Mouse (Mus musculus) C2C12 (cell line): ENCODE results near the gene Tgfb1i1. TPM values are rescaled to one million over a fixed set of nuclear protein-coding genes. Genes with fewer than 3 reads are reported as not detected.
A peak's percentile ranks its signal among the peaks of the same experiment; 100 is the strongest.

Experiments
- H3K27me3 ChIP-seq: one replicate; pipeline ENCODE4 v1.6.1; 2011; ENCODE audit not compliant: control insufficient read depth, insufficient read depth, insufficient read length
- H3K36me3 ChIP-seq: one replicate; pipeline ENCODE4 v1.6.1; 2011; ENCODE audit not compliant: control insufficient read depth, insufficient read depth
- H3K4me3 ChIP-seq: one replicate; pipeline ENCODE4 v1.5.1; 2011; ENCODE audit warnings: mild to moderate bottlenecking, control low read depth; ENCODE audit not compliant: poor library complexity, insufficient read depth, severe bottlenecking
- H3K79me2 ChIP-seq: one replicate; pipeline ENCODE4 v1.6.1; 2011; ENCODE audit not compliant: control insufficient read depth, insufficient read depth
- H3K79me3 ChIP-seq: one replicate; pipeline ENCODE4 v1.6.1; 2011; ENCODE audit warnings: low read depth, control low read depth
- H3ac ChIP-seq: one replicate; pipeline ENCODE3; 2011; ENCODE audit warnings: low read depth; ENCODE audit not compliant: control insufficient read depth, insufficient read length
- CEBPB ChIP-seq: IDR thresholded peaks from one replicate; pipeline ENCODE4 v1.6.1; 2011; ENCODE audit warnings: low read depth, mild to moderate bottlenecking, control low read depth, moderate library complexity
- CTCF ChIP-seq: IDR thresholded peaks from one replicate; pipeline ENCODE4 v1.5.1; 2011; ENCODE audit not compliant: control insufficient read depth, insufficient read depth, insufficient read length
- FOSL1 ChIP-seq: IDR thresholded peaks from one replicate; pipeline ENCODE4 v1.8.0; 2011; ENCODE audit warnings: mild to moderate bottlenecking, low read length; ENCODE audit not compliant: poor library complexity, insufficient read depth, severe bottlenecking
- MAX ChIP-seq: IDR thresholded peaks from one replicate; pipeline ENCODE4 v1.6.1; 2011; ENCODE audit warnings: mild to moderate bottlenecking, control low read depth
- MYOD1 ChIP-seq: IDR thresholded peaks from one replicate; pipeline ENCODE4 v1.6.1; 2011; ENCODE audit warnings: low read depth; ENCODE audit not compliant: control insufficient read depth, insufficient read length
- MYOG ChIP-seq: IDR thresholded peaks from one replicate; pipeline ENCODE4 v1.6.1; 2011; ENCODE audit not compliant: control insufficient read depth, insufficient read length; ENCODE audit errors: extremely low read depth
- USF1 ChIP-seq: IDR thresholded peaks from one replicate; pipeline ENCODE4 v1.6.1; 2011; ENCODE audit warnings: low read depth, mild to moderate bottlenecking, control low read depth, moderate library complexity
- polyA plus RNA-seq: library from polyadenylated mRNA; unstranded; fragments of >200 nt; fragmentation: generic; extraction: Trizol; gene quantifications from one replicate; pipeline ENCODE4 v1.2.1, GENCODE M21; 2012; ENCODE audit warnings: missing spikeins

Gene Tgfb1i1
- polyA plus RNA-seq, 1 experiment: 110 TPM

- Histone ChIP-seq H3ac (peak within 1 kb of the TSS; percentile 93), H3K27me3 (no peaks in the 10 kb centered on the region), H3K79me2 (peaks cover 5% of the 10 kb centered on the region), H3K4me3 (peak within 1 kb of the TSS; percentile 44), H3K36me3 (no peaks in the 10 kb centered on the region), H3K79me3 (peaks cover 3% of the 10 kb centered on the region)
- no peak for TF ChIP-seq CEBPB
- peak; percentile 19 for TF ChIP-seq MAX
- TF ChIP-seq MYOD1: no peak
- no peak for TF ChIP-seq USF1
These were observed 51.2 kb downstream of the Tgfb1i1 start, which contains the start of gene BC017158 for GRCm38 (mm10) chr7:128297617-128298480. Gene BC017158, minus strand, starts transcription at chr7:128298170.

DNA sequence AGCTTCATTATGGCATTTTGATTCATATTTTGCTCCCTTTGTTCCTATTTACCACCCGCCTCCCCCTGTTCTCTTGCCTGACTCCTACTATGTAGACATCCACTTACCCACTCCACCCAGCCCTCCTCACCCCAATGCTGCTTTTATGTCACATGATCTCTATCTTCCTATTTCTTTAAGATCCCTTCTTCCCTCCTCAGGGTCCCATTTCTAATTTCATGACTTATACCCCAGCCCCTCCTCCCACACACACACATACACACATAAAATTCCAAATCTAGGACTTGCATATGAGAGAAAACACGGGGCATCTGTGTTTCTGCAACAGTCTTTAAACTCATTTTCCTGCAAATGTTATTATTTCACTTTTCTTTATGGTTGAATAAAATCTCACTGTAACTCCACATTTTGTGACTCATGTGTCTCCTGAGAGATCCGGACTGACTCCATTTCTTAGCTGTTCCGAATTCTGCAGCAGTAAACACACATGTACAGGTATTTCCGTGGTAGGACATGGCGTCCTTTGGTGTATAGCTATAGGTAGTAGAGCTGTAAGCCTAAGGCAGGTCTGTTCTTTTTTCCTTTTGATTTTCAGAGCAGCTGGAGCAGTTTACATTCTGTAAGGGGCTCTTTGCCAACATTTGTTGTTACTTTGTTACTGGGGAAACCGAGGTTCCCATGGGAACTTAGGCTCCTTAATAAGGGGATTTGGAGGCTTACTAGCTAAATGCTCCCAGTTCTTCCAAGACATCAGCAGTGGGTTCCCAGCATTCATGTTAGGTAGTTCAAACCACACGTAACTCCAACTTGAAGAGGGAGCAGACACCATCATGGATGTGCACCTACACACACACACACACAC lies 52.1 kb downstream of the Tgfb1i1 start:
- no peaks in the 10 kb centered on the region for H3K27me3 ChIP-seq
- H3K79me3 ChIP-seq: peaks cover 3% of the 10 kb centered on the region
- TF ChIP-seq FOSL1 (no peak), USF1 (no peak), MYOD1 (no peak)
- H3K79me2 ChIP-seq: peaks cover 5% of the 10 kb centered on the region
- H3K36me3 ChIP-seq: no peaks in the 10 kb centered on the region
- no peak overlapping the region for H3ac ChIP-seq
- peak overlapping the region; percentile 44 for H3K4me3 ChIP-seq

GRCm38 (mm10) chr7:128300952-128301351 lies 54.3 kb downstream of the Tgfb1i1 start:
- Histone ChIP-seq H3K79me3 (peaks cover 3% of the 10 kb centered on the region), H3K36me3 (no peaks in the 10 kb centered on the region), H3K4me3 (no peak overlapping the region), H3K79me2 (peaks cover 5% of the 10 kb centered on the region), H3K27me3 (no peaks in the 10 kb centered on the region), H3ac (no peak overlapping the region)
- TF ChIP-seq MAX (no peak), USF1 (no peak), MYOD1 (no peak), FOSL1 (no peak), CEBPB (no peak), MYOG (no peak), CTCF (no peak)

GRCm38 (mm10) chr7:128302151-128302550 lies 55.5 kb downstream of the Tgfb1i1 start:
- Histone ChIP-seq H3K27me3 (no peaks in the 10 kb centered on the region), H3K36me3 (no peaks in the 10 kb centered on the region), H3K79me3 (peaks cover 3% of the 10 kb centered on the region), H3ac (no peak overlapping the region), H3K79me2 (peaks cover 4% of the 10 kb centered on the region), H3K4me3 (no peak overlapping the region)
- TF ChIP-seq MAX: no peak
- no peak for TF ChIP-seq MYOD1
- TF ChIP-seq FOSL1: no peak
- no peak for TF ChIP-seq CTCF
- TF ChIP-seq CEBPB: no peak
- TF ChIP-seq MYOG: no peak
- no peak for TF ChIP-seq USF1

DNA sequence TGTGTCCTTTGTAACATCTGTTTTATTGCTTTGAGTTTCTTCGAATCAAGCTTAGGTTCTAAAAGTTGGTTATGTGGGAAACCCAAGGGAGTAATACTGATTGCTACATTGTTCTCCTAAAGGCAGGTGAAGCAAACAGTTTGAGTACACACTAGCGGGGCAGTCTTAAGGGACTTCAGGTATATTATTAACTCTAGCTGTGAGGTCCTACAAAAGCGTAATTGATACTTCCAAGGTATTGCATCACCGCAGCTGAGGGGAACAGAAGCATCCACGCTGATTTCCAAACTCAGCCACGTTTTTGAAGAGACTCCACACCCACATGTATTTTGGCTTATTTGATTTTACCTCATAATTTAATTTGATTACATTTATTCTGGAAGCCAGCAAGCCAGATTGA lies 57.6 kb downstream of the Tgfb1i1 start:
- Histone ChIP-seq H3ac (no peak overlapping the region), H3K79me2 (no peaks in the 10 kb centered on the region), H3K4me3 (no peak overlapping the region), H3K79me3 (no peaks in the 10 kb centered on the region), H3K27me3 (no peaks in the 10 kb centered on the region), H3K36me3 (no peaks in the 10 kb centered on the region)
- TF ChIP-seq MYOD1 (no peak), CTCF (no peak), CEBPB (no peak), MAX (no peak), MYOG (no peak), FOSL1 (no peak), USF1 (no peak)
